Mouse (Mus musculus) liver, postnatal 0 days (tissue): Measurements from ENCODE around the gene Camkmt.

Source experiments
- CTCF ChIP-seq: sonication (generic); IDR thresholded peaks from 2 replicates; pipeline ENCODE4 v1.5.1; 2016; ENCODE audit warnings: antibody characterized with exemption, low read depth
- EP300 ChIP-seq: IDR thresholded peaks from 2 replicates; pipeline ENCODE4 v1.6.1; 2016; ENCODE audit warnings: antibody characterized with exemption, low read depth, mild to moderate bottlenecking

- no peak for TF ChIP-seq CTCF
- TF ChIP-seq EP300: no peak
Observed at GRCm38 (mm10) chr17:85461577-85461976, 371.2 kb downstream of the Camkmt start.
